Mouse (Mus musculus) cerebellum, adult 18-20 months (tissue): ENCODE data around the gene Gm47985.
"Not testable (repeated sequence)": the region's sequence is repeated elsewhere in the genome, so short reads cannot be mapped to it uniquely, and the experiment has no call there.

Source experiments
- DNase-seq, 2 experiments: peaks; one replicate each; pipeline ENCODE4 v3.0.0; 2021

Gene Gm47985

DNA sequence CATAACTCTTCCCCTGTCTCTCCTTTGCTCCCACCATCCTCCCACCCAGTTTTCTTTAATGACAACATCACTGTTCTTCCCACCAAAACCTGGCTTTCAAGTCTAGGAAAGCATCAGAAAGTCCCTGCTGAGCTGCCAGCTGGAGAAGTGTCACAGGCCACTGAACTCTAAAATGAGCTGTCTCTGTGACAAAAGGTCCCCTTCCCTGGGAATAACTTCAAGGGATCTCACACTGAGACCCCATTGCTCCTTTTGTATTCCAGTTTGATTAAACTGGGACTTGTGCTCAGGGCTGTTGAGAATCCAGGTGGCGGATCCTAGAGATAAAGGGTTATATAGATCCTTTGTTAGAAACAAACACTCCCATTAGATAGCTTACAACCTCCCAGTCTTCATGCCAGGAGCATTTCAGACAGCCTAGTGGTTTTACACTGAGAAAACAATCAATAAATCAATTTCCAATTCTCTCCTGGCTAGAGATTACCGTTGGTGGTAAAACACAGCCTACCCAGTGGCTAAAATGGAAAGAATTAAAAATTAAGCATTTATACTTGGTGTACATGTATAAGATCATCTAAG is 3.7 kb upstream of the Gm47985 start:
- no peak for DNase-seq

DNA sequence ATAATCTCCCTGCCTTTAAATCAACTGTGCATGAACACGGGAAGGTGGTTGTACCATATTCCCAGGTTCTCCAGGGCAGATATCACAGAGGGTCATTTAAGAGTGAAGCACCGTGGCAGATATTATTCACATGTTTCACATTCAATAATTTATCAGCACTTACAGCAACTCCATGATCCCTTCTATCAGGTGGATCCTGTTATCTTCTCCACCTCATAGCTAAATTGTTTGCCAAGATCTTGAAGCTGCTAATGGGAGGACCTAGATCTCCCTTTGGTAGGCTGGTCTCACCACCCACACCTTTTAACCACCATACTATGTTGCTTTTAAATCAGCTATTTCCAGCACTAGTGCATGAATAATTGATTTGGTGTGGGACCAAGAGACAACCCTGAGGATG is 2.2 kb upstream of the Gm47985 start:
- no peak for DNase-seq

DNA sequence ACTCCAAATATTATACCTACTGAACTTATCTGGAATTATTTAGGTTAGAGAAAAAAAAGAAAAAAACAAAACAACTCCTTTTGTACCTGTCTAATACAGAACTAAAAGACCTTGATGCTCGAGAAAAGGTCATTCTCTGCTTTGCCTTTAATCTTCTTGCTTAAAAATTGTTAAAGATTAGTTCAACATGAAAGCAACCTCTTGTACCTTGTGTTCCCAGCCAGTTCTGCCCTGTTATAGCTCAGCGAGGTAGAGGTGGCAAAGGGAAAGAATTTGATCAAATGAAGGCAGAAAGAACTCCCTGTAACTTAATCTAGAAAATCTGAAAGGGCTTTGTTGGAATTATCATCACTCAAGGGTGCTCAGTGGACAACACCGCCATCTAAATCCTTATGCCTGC is 3.8 kb downstream of the Gm47985 start:
- DNase-seq = not testable (repeated sequence)

DNA sequence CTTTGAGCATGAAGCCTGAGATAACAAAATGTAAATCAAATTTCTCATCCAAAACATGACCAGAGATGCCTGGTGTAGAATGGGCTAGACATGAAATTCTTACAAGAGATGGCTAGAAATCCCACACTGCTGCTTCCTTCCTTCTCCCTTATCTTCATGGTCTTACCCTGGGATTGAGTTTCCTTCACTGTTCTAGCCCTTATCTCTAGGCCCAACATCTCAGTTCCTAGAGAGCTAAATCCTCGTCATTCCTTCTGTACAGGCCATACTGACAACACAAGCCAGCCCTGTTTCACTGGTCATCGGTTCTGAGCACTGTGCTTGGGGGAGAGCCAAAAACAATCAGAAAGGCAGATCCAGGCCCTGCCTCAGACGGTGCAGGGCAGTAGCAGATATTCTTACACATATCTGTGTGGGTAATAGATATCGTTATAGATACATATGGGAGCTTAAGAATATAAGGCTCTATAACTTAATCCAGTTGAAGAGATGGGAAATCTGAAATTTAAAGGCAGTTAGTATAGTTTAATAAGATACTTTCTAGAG is 4.6 kb downstream of the Gm47985 start:
- not testable (repeated sequence) for DNase-seq

DNA sequence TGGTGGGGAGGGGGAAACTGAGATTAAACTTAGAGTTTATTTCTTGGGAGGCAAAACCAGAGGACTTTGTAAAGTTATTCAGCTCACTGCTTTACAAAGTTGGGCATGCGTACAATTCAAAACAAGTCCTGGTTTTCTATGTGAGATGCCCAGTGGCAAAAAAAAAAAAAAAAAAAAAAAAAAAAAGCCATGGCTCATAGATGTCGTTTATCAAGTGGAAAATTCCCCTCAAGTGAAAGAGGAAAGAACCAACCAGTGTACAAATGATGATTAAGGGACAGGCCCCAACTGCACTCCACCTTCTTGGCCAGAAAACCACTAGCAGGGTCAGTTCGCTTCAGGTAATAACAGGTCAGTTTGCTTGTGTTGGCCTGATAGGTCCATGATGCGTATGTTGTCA is 6.1 kb downstream of the Gm47985 start:
- no peak for DNase-seq

DNA sequence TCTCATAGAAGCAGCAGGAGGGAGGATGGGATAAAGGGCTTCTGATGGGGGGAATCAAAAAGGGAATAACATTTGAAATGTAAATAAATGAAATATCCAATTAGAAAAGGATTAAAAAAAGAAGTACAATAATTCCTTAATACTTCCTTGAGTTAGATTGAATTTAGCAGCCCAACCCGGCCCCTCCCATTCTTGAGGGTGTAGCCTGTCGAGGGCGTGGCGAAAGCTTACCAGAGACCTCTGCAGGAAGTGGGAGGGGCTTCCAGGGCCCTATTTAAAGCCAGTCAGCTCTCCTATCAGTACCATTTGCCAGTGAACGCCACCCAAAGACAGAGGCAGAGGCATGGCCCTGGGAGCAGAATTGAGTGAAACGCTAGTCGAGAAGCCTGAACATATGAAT is 9.7 kb downstream of the Gm47985 start, which contains the start of gene Gm8947:
TSS of gene Gm8947 (plus strand) at position 302 of the 400 bp plus-strand sequence.
- DNase-seq = not testable (repeated sequence)

DNA sequence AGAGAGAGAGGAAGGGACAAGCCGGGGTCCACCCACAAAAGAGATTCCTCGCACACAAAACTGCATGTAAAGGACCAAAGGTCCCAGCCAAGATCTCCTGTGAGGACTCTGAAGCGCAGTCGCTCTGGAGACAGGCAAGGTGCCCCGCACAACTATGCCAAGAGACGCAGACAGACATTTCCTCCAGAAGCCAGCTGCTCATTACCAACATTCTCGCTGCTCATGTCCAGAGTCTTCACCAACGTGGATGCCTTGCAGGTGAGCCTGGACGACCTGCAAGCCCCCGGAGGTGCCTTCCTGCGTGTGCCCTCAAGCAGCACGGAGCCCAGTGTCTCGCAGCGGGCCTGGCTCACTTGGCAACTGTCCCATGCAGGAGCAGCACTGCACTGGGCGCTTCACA is 10.4 kb downstream of the Gm47985 start:
- DNase-seq = not testable (repeated sequence)

DNA sequence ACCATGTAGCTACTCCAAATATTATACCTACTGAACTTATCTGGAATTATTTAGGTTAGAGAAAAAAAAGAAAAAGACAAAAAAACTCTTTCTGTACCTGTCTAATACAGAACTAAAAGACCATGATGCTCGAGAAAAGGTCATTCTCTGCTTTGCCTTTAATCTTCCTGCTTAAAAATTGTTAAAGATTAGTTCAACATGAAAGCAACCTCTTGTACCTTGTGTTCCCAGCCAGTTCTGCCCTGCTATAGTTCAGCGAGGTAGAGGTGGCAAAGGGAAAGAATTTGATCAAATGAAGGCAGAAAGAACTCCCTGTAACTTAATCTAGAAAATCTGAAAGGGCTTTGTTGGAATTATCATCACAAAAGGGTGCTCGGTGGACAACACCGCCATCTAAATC is 13.6 kb downstream of the Gm47985 start:
- not testable (repeated sequence) for DNase-seq

DNA sequence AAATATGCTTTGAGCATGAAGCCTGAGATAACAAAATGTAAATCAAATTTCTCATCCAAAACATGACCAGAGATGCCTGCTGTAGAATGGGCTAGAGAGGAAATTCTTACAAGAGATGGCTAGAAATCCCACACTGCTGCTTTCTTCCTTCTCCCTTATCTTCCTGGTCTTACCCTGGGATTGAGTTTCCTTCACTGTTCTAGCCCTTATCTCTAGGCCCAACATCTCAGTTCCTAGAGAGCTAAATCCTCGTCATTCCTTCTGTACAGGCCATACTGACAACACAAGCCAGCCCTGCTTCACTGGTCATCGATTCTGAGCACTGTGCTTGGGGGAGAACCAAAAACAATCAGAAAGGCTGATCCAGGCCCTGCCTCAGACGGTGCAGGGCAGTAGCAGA is 14.4 kb downstream of the Gm47985 start:
- DNase-seq = not testable (repeated sequence)

DNA sequence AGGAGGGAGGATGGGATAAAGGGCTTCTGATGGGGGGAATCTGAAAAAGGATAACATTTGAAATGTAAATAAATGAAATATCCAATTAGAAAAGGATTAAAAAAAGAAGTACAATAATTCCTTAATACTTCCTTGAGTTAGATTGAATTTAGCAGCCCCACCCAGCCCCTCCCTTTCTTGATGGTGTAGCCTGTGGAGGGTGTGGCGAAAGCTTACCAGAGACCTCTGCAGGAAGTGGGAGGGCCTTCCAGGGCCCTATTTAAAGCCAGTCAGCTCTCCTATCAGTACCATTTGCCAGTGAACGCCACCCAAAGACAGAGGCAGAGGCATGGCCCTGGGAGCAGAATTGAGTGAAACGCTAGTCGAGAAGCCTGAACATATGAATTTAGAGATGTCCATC is 15.8 kb downstream of the Gm47985 start, which contains the start of gene Gm47995:
TSS of gene Gm47995 (plus strand) at position 329 of the 400 bp plus-strand sequence.
- DNase-seq = not testable (repeated sequence)

DNA sequence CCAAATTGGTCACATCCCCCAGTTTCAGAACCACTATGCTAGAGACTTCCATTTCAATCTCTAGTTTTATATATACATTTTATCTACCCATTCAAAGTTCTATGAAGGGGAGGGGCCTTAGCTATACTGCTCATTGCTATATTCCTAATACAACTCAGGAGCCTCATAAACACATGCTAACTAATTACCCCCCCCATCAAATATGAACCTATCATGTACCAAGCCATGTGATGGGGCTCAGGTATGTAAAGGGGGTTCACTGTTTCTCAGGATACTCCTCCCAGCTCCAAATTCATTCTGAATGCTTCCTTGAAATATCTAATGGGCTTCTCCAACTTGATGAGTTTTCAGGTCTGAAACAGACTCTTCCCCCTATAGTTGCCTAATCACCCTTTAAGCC is 18.3 kb downstream of the Gm47985 start:
- not testable (repeated sequence) for DNase-seq

DNA sequence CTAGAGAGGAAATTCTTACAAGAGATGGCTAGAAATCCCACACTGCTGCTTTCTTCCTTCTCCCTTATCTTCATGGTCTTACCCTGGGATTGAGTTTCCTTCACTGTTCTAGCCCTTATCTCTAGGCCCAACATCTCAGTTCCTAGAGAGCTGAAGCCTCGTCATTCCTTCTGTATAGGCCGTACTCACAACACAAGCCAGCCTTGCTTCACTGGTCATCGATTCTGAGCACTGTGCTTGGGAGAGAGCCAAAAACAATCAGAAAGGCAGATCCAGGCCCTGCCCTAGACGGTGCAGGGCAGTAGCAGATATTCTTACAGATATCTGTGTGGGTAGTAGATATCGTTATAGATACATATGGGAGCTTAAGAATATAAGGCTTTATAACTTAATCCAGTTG is 20.4 kb downstream of the Gm47985 start:
- DNase-seq = not testable (repeated sequence)

DNA sequence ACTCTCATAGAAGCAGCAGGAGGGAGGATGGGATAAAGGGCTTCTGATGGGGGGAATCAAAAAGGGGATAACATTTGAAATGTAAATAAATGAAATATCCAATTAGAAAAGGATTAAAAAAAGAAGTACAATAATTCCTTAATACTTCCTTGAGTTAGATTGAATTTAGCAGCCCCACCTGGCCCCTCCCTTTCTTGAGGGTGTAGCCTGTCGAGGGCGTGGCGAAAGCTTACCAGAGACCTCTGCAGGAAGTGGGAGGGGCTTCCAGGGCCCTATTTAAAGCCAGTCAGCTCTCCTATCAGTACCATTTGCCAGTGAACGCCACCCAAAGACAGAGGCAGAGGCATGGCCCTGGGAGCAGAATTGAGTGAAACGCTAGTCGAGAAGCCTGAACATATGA is 21.5 kb downstream of the Gm47985 start, which contains the start of gene 3110040M04Rik:
TSS of gene 3110040M04Rik (plus strand) at position 304 of the 400 bp plus-strand sequence.
- not testable (repeated sequence) for DNase-seq

DNA sequence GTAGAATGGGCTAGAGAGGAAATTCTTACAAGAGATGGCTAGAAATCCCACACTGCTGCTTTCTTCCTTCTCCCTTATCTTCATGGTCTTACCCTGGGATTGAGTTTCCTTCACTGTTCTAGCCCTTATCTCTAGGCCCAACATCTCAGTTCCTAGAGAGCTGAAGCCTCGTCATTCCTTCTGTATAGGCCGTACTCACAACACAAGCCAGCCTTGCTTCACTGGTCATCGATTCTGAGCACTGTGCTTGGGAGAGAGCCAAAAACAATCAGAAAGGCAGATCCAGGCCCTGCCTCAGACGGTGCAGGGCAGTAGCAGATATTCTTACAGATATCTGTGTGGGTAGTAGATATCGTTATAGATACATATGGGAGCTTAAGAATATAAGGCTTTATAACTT is 26.2 kb downstream of the Gm47985 start:
- not testable (repeated sequence) for DNase-seq

DNA sequence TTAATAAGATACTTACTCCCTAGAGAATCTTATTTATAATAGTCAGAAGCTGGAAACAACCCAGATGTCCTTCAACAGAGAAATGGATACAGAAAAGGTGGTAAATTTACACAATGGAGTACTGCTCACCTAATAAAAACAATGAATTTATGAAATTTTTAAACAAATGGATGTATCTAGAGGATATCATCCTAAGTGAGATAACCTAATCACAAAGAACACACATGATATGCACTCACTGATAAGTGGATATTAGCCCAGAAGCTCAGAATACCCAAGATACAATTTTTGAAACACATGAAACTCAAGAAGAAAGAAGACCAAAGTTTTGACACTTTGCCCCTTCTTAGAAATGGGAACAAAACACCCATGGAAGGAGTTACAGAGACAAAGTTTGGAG is 26.6 kb downstream of the Gm47985 start:
- not testable (repeated sequence) for DNase-seq

DNA sequence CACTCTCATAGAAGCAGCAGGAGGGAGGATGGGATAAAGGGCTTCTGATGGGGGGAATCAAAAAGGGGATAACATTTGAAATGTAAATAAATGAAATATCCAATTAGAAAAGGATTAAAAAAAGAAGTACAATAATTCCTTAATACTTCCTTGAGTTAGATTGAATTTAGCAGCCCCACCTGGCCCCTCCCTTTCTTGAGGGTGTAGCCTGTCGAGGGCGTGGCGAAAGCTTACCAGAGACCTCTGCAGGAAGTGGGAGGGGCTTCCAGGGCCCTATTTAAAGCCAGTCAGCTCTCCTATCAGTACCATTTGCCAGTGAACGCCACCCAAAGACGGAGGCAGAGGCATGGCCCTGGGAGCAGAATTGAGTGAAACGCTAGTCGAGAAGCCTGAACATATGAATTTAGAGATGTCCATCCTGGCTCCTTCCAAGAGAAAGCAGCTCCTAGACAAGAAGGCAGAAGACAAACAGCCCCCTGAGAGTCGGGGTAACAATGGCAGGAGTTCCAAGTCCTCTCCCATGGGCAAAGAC is 27.6 kb downstream of the Gm47985 start, which contains the start of gene Gm47996:
TSS of gene Gm47996 (plus strand) at position 308 of the 532 bp plus-strand sequence.
- DNase-seq = peak in 1 of 2 experiments; percentile 3

DNA sequence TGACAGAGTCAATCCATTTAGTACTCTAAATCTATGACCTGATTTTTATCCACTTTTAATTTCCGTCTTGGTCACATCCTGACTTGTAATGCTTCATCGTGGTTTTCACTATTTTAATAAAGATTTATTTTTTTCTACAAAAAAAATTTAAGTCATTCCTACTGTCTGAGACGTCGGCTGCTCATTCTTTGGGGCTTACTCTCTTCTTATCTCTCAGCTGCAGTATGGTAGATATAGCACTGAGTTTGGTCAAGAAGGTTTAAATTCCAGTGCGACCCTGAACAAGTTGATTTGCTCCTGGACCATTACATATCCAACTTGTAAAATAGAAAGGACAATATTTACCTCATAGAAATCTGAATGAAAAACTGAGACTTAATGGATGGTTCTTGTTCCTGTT is 29.3 kb downstream of the Gm47985 start:
- not testable (repeated sequence) for DNase-seq

DNA sequence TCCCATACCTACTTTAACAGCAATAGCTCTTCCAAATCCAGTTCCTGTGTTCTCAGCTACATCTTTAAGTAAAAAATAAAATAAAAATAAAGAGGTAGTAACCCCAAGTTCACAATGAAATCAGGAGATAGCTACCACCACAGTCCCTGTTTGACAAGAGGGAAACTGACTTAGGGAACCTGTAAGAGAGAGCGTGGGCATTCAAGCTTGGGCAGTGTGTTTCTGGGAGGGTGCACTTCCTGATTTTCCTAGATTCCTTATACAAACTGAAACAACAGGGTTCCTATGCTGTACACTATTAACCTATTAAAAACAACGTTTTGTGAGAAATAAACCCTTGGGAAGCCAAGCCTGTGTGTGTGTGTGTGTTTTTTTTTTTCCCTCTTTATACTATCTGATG is 32.5 kb downstream of the Gm47985 start:
- no peak for DNase-seq

DNA sequence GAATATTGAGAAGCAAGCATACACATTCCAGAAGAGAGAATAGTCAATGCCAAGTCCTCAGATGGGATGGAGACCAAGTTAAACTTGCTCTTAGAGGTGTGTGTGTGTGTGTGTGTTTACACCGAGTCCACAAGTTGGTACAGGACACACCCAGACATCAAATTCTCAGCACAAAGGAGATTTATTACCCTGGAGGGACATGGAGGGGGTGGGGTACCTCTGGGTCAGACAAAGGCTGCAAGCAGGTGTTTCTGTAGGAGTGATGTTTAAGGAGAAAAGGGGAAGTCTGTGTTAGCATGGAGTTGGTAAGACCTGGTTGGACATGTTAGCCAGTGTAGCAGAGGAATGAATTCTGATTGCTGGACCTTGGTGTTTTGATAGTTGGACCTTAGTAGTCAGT is 33.6 kb downstream of the Gm47985 start:
- DNase-seq = no peak

DNA sequence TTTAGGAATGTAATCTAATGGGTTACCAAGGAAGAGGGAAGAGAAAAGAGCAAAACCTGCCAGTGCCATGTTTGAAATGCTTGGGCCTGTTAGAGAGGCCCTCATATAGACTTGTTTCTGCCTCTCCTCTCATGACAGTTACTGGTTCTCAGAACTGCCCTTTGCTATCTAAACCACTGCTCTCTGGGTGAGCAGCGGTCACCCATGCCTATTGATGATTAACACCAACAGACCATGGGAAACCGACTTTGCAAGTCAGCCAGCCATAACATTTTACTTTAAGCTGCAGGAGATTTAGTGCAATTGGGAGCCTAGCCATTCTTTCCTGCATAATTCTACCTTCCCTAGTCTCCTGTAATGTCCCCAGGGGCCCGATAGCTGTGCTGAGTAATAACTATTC is 34.1 kb downstream of the Gm47985 start:
- no peak for DNase-seq

DNA sequence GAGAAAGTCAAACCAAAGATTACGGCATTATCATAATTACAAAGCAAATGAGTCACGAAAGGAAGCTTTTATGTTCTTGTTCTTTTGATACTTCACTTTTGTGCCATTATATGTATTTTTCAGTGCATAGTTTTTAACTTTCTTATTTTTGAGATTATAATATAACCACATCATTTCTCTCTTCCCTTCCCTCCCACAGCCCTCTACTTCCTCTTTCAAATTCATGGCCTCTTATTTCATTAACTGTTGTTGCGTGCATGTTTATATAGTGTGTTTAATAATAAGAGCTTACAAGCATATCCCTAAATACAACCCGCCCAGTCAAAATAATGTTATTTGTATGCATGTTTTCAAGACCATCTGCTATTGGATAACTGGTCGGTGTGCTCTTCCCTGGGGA is 36.7 kb downstream of the Gm47985 start:
- DNase-seq = no peak

DNA sequence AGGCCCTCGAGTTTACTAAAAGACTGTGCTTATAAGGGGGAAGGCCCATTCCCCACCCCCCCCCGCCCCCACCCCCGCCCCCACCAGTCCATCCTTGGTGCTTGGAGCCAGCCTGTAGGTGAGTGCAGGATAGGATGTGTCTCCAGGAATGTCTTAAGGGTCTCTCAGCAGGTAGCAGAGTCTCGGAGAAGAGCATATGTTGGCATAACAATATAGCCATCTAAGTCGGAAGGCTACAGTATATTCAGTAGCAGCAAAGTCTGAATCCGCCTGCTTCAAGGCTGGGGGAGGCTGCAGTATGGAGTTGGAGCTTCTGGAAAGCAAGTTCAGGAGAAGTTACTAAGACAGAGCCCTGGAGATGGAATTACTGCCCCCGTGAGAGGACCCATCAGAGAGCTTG is 37.8 kb downstream of the Gm47985 start:
- no peak for DNase-seq

DNA sequence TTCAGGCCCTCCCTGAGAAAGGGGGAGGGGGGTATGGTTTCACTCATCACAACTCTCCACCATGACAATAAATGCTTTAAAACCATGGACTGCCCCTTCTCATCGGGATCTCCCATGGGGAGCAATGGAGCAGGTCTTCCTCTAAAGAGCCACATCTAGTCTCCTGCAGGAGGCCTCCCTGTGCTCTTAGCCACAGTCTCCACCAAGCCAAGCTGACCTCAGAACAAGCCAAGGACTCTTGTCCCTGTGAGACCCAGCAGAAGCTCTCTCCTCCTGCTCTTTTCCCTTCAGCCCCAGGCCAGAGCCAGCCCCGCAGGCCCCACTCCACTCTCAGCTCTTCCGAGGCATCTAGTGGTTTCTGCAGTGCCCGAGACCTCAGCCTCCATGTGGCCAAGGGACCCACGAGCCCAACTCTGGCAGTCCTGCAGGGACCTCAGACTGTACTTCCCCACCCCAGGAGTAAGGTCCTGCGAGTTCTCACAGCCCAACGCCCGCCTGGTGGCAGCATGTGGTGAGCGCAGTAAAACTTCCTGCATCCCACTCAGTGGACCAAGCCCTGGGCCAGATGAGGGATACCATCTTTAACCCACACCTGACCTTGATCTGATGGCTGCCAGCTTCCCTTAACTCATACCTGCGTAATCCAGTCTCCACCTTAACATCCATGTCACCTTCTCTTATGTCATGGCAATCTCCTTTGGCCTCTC is 40.4 kb downstream of the Gm47985 start:
- DNase-seq = no peak

DNA sequence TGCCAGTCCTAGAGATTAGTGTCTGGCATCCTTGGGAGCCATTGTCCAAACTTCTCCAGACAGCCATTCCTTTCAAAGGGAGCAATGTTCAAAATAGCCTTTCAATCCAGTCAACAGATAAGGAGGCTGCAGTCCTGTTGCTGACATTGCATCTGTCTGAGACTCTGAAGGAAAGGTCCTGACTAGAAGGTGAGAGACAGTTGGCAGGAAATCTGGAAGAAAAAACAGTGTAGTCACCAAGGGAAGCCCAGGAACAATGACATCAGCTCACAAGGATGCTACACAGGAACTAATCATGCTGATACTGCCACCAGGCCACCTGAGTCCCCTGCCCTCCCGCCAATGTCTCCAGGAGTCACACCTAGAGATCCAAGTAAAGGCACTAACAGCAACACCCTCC is 41.0 kb downstream of the Gm47985 start:
- no peak for DNase-seq
